Mouse (Mus musculus) heart, embryonic 15.5 days (tissue): ENCODE data around the gene Insr. TPM values are rescaled to one million over a fixed set of nuclear protein-coding genes. Genes with fewer than 3 reads are reported as not detected.

ENCODE experiments used
- ATAC-seq: fragments of 200-750 bp; cut with Nextera tagmentation; replicated peaks from 2 replicates; pipeline ENCODE4 v1.8.0; 2017; ENCODE audit warnings: low read depth, moderate TSS enrichment; ENCODE audit not compliant: insufficient number of reproducible peaks, insufficient read depth, low FRiP score
- H3K27ac ChIP-seq: fragments of 300-500 bp; sonication (generic); 2 replicates; pipeline ENCODE4 v1.5.1; 2015; ENCODE audit warnings: mild to moderate bottlenecking, inconsistent platforms
- H3K27me3 ChIP-seq: fragments of 300-500 bp; sonication (generic); 2 replicates; pipeline ENCODE4 v1.6.1; 2015; ENCODE audit warnings: inconsistent platforms
- H3K36me3 ChIP-seq: fragments of 300-500 bp; sonication (generic); 2 replicates; pipeline ENCODE4 v1.6.1; 2015; ENCODE audit warnings: mild to moderate bottlenecking, inconsistent platforms
- H3K4me1 ChIP-seq: fragments of 300-500 bp; sonication (generic); replicated peaks from 2 replicates; pipeline ENCODE4 v1.6.1; 2015; ENCODE audit warnings: inconsistent platforms
- H3K4me2 ChIP-seq: fragments of 300-500 bp; sonication (generic); 2 replicates; pipeline ENCODE4 v1.6.1; 2015; ENCODE audit warnings: inconsistent platforms, mild to moderate bottlenecking, moderate library complexity
- H3K4me3 ChIP-seq: fragments of 300-500 bp; sonication (generic); 2 replicates; pipeline ENCODE4 v1.5.1; 2015; ENCODE audit warnings: mild to moderate bottlenecking, inconsistent platforms
- H3K9ac ChIP-seq: fragments of 300-500 bp; sonication (generic); 2 replicates; pipeline ENCODE4 v1.6.1; 2015; ENCODE audit warnings: mild to moderate bottlenecking, inconsistent platforms
- H3K9me3 ChIP-seq: fragments of 300-500 bp; sonication (generic); replicated peaks from 2 replicates; pipeline ENCODE4 v1.6.1; 2016; ENCODE audit warnings: inconsistent platforms
- WGBS: fragments of 180-500 bp; shearing (Covaris S2); methylation state at CpG from one replicate; pipeline ENCODE4 v1.1.7; 2015; ENCODE audit warnings: mixed read lengths; 5-methylcytosine and 5-hydroxymethylcytosine counted together
- polyA plus RNA-seq: library from polyadenylated mRNA; unstranded; fragments of >200 nt; fragmentation: Nextera tagmentation; extraction: Ambion mirVana; gene quantifications from 2 replicates; pipeline ENCODE4 v1.2.1, GENCODE M21; 2015

Insr gene
- polyA plus RNA-seq, 1 experiment from 2014 or later, result 50.5 TPM

DNA sequence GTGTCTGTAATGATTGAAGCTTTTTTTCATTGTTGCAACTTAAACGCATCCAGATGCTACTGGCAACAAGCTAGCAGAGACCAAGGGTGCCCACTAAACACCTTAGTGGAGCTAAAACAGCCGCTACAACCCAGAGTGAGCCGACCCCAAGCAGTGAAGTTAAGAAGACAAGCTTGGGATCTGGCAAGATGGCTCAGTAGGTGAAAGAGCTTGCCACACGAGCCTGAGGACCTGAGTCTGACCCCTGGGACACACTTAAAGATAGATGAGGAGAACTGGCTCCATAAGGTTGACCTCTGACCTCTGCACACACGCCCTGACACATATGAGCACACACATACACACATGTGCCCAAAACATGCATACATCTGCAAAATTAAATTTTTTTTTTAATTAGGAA, 4.2 kb downstream of the Insr start:
- H3K4me2 ChIP-seq, result no peak overlapping the region
- H3K9ac ChIP-seq, result no peak overlapping the region
- peaks cover 33% of the 10 kb centered on the region for H3K4me1 ChIP-seq
- H3K36me3 ChIP-seq, result 0 out of 2 replicates have a peak, but pooled peaks cover 3% of the 10 kb centered on the region
- ATAC-seq, result no peak
- WGBS, result 70% methylated on average over 5 of the region's 5 CpGs
- no peak overlapping the region for H3K27ac ChIP-seq
- no peaks in the 10 kb centered on the region for H3K27me3 ChIP-seq
- H3K4me3 ChIP-seq, result no peak overlapping the region
- H3K9me3 ChIP-seq, result no peaks in the 10 kb centered on the region

DNA sequence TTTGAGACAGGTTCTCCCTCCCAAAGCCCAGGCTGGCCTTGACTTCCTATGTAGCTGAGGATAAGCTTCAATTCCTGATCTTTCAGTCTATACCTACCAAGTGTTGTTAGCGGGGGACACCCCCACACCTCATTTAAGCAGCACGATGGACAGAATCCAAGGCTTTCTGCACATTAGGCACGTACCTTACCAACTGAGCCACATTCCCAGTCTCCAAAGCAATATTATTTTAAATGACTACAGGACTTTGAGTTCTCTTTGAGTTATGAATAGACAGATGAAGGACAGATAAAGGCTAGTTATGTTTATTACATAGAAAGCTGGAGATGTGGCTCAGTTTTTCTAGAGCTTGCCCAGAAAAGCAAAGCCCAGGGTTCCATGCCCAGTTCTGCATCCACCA, 5.6 kb downstream of the Insr start:
- no peak overlapping the region for H3K27ac ChIP-seq
- H3K4me2 ChIP-seq, result no peak overlapping the region
- no peaks in the 10 kb centered on the region for H3K27me3 ChIP-seq
- H3K9me3 ChIP-seq, result no peaks in the 10 kb centered on the region
- no peak for ATAC-seq
- 88% methylated on average over 3 of the region's 3 CpGs for WGBS
- no peak overlapping the region for H3K4me3 ChIP-seq
- no peak overlapping the region for H3K9ac ChIP-seq
- H3K4me1 ChIP-seq, result peaks cover 30% of the 10 kb centered on the region
- 0 out of 2 replicates have a peak, but pooled peaks cover 3% of the 10 kb centered on the region for H3K36me3 ChIP-seq

DNA sequence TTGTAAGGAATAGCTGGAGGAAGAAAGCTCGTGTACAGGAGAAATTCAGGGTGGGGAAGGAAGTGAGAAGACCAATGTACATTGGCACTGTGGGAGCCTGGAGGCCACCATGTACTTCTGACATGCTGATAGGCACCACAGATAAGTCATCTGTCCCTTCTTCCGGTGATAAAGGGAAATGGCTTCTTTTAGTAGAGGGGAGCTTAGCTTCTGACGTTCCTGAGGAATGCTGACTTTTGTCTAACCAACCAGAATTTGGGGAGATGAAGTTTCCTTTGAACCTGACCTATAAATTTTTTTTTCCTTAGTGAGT, 12.0 kb downstream of the Insr start:
- Histone ChIP-seq H3K27me3 (no peaks in the 10 kb centered on the region), H3K36me3 (no peaks in the 10 kb centered on the region), H3K4me1 (peaks cover 15% of the 10 kb centered on the region), H3K9ac (no peak overlapping the region), H3K9me3 (no peaks in the 10 kb centered on the region), H3K27ac (no peak overlapping the region), H3K4me2 (no peak overlapping the region), H3K4me3 (no peak overlapping the region)
- 60% methylated on average over 3 of the region's 3 CpGs for WGBS
- ATAC-seq, result no peak

DNA sequence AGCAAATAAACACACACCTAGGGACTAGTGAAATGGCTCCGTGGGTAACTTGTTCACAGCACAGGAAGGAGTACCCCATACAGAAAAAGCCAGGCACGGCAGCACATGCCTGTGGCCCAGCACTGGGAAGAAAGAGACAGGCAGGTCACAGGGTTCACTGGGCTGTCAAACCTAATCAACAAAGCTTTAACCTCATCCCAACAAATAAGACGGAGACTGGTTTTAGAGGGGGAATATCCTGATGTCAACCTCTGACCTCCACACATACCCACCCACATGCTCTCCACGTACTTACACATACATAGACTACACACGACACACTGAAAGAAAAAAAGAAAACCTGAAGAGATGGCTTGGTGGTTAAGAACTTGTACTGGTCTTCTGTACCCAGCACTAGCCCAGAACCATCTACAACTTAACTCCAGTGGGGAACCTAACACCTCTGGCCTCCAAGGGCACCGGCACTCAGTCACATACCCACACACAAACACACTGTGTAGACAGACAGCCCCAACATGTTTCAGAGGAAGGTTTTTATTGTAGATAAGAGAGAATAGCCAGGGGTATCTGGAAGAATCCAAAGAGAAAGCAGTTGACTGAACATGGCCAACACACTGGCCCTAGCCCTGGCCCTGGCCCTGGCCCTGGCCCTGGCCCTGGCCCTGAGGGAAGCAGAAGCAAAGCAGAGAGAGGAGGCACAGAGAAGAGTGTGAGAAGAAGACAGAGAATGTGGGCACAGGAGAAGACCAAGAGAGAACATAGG, 12.6 kb downstream of the Insr start:
- Histone ChIP-seq H3K36me3 (no peaks in the 10 kb centered on the region), H3K4me2 (no peak overlapping the region), H3K9ac (no peak overlapping the region), H3K27me3 (no peaks in the 10 kb centered on the region), H3K4me3 (no peak overlapping the region), H3K9me3 (no peaks in the 10 kb centered on the region), H3K4me1 (peaks cover 15% of the 10 kb centered on the region), H3K27ac (no peak overlapping the region)
- WGBS, result 74% methylated on average over 6 of the region's 6 CpGs
- no peak for ATAC-seq

DNA sequence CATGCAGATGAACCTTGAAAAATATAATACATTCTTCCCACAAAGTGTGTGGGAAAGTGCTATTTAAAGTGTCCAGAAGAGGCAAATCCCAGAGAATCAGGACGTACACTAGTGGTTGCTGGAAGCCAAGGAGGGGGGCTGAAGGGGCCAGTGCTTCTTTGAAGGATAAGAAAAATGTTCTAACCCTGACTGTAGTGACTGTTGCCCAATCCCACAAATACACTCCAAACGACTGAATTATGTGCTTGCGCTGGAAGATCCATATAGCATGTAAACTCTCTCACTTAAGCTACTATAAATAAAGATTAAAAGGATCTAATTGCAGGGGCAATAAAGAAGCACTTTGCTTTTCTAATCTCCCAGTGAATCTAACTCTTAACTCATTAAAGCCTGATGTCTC, 14.2 kb downstream of the Insr start:
- Histone ChIP-seq H3K27me3 (no peaks in the 10 kb centered on the region), H3K4me1 (peaks cover 17% of the 10 kb centered on the region), H3K9ac (no peak overlapping the region), H3K4me3 (no peak overlapping the region), H3K4me2 (no peak overlapping the region), H3K27ac (no peak overlapping the region), H3K36me3 (0 out of 2 replicates have a peak, but pooled peaks cover 4% of the 10 kb centered on the region), H3K9me3 (no peaks in the 10 kb centered on the region)
- no peak for ATAC-seq
- WGBS, result 67% methylated on average over 3 of the region's 3 CpGs

DNA sequence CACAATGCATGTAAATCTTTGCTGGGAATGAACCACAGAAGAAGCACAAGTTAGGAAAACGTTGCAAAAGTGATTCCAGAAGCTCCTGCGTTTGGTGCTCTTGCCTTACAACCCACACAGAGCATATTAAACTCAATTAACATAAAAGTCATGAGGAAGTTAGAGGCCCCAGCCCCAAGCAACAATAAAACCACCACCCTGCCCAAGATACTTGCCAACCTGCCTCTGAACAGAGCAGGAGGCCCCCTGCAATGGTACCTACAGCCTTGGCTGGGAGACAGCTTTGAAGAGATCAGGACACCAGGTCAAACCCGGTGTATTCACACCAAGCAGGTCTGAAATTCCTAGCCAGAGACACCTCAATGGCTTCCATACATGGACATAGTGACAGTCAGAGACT, 16.6 kb downstream of the Insr start:
- ATAC-seq, result no peak
- H3K4me1 ChIP-seq, result peaks cover 20% of the 10 kb centered on the region
- no peaks in the 10 kb centered on the region for H3K9me3 ChIP-seq
- H3K9ac ChIP-seq, result no peak overlapping the region
- 80% methylated on average over 3 of the region's 3 CpGs for WGBS
- H3K4me3 ChIP-seq, result no peak overlapping the region
- no peak overlapping the region for H3K27ac ChIP-seq
- peaks cover 16% of the 10 kb centered on the region for H3K36me3 ChIP-seq
- H3K4me2 ChIP-seq, result no peak overlapping the region
- no peaks in the 10 kb centered on the region for H3K27me3 ChIP-seq

DNA sequence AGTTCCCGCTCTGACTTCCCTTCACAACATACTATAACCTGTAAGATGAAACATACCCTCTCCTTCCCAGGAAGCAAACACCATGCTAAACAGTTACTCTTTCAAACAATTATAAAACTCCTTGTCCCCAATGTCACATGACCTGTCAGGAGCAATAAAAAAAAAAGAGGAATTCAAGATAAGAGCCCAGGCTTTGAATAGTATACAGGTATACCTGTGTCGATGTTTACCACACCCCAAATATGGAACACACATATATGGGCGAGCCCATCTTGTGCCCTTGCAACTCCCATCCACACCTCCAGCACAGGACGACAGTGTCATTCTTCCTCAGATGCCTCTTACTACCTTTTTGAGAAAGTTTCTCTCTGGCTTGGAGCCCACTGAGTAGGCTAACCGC, 18.3 kb downstream of the Insr start:
- no peak overlapping the region for H3K27ac ChIP-seq
- no peaks in the 10 kb centered on the region for H3K9me3 ChIP-seq
- H3K4me2 ChIP-seq, result no peak overlapping the region
- ATAC-seq, result no peak
- no peak overlapping the region for H3K4me3 ChIP-seq
- H3K27me3 ChIP-seq, result no peaks in the 10 kb centered on the region
- WGBS, result 91% methylated on average over 5 of the region's 5 CpGs
- peaks cover 17% of the 10 kb centered on the region for H3K36me3 ChIP-seq
- no peak overlapping the region for H3K9ac ChIP-seq
- H3K4me1 ChIP-seq, result peaks cover 23% of the 10 kb centered on the region

DNA sequence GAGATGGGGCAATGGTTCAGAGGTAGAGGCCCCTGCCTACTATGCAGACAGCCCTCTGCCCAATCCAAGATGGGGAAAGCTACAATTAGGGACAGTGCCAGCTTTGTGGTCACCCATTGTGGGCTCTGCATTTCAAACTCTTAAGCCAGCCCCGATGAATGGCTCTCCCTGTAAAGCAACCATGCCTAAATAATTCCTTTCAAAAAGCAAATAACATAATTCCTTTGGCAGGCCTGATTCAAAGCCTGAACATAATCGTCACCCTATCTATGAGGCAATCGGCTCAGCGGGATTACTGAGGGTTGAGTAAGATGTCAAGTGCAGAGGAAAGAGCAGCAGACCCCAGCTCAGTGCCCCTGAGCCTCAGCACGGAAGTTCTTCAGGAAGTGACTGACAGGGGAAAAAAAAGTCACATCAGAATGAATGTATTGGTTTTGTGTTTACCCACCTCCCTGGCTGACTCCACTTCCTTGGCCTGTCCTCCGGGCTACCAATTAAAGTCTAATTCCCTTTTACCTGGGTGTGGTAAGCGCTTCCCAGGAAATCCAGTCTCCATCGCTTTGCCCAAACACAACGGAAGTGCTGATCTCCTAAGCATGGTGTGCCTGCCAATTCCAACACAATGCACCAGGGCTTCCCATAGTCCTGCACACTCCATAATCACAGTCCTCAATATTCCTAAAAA, 19.1 kb downstream of the Insr start:
- WGBS, result 64% methylated on average over 9 of the region's 9 CpGs
- no peak for ATAC-seq

DNA sequence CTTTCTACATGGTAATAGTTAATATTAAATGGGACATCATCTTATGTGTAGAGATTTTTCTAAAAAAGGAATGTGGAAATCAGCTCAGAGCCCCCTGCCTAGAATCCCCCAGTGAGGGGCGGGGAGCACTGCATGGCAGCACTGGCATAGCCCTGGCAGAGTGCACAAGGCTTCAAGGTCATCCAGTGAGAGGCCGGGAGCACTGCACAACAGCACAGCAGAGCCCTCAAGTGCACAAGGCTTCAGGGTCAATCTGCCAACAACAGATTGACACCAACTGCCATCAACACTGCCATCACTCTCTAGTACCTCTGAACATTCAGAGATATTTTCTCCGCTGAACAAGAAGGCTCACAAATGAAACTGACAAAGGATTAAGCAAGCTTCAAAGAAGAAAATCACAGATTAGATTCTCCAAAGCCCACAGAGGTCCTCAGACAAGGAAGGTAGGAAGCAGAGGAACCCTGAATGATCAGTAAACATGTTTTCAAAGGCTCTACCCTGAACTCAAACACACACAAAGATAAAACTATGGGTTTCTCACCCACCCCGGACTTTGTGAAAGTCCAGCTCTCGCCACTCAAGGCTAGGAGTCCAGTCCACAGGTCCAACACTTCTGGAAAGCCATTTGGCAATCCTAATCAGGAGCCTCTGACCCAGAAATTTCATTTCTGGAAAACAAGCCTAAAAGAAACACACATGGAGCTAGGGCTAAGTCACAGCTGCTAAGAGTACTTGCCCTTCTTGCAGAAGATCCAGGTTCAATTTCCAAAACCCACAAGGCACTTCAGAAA, 23.1 kb downstream of the Insr start:
- ATAC-seq, result 0 out of 2 replicates have a peak, but pooled peaks have one; percentile 58
- H3K4me3 ChIP-seq, result no peak overlapping the region
- no peak overlapping the region for H3K4me2 ChIP-seq
- no peaks in the 10 kb centered on the region for H3K27me3 ChIP-seq
- H3K9ac ChIP-seq, result no peak overlapping the region
- 64% methylated on average over 5 of the region's 5 CpGs for WGBS
- no peaks in the 10 kb centered on the region for H3K9me3 ChIP-seq
- H3K27ac ChIP-seq, result peak overlapping the region; percentile 49
- peaks cover 25% of the 10 kb centered on the region for H3K36me3 ChIP-seq
- peaks cover 17% of the 10 kb centered on the region for H3K4me1 ChIP-seq

More for the DNA sequence above, 19.1 kb downstream of the Insr start:
- Histone ChIP-seq H3K27ac (no peak overlapping the region; the same call in 1 of the 2 replicates), H3K4me2 (no peak overlapping the region), H3K9ac (no peak overlapping the region), H3K9me3 (no peaks in the 10 kb centered on the region), H3K4me1 (peaks cover 24% of the 10 kb centered on the region), H3K4me3 (no peak overlapping the region), H3K36me3 (peaks cover 17% of the 10 kb centered on the region), H3K27me3 (no peaks in the 10 kb centered on the region)

DNA sequence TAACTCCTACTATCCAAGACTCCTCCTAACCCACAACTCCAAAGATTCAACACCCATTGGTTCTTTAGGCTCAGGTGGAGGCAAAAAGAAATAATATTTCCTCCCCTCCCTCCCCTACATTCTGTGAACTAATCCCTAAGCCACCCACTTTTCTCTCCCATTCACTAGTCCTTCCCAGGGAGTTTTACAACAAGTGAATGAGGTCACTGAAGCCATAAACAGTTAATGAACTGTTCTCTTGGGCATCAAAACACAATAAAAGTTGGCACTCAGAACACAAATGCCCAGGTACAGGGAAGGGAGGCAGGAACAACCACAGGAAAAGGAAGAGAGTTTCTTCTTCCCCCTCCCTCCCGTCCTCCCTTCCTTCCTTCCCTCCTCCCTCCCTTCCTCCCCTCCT, 24.1 kb downstream of the Insr start:
- ATAC-seq, result no peak
- Histone ChIP-seq H3K4me1 (peaks cover 14% of the 10 kb centered on the region), H3K9me3 (no peaks in the 10 kb centered on the region), H3K4me3 (no peak overlapping the region), H3K4me2 (no peak overlapping the region), H3K27me3 (no peaks in the 10 kb centered on the region), H3K27ac (no peak overlapping the region), H3K9ac (no peak overlapping the region), H3K36me3 (peaks cover 29% of the 10 kb centered on the region)
- WGBS, result 71% methylated on average over 1 of the region's 1 CpGs

DNA sequence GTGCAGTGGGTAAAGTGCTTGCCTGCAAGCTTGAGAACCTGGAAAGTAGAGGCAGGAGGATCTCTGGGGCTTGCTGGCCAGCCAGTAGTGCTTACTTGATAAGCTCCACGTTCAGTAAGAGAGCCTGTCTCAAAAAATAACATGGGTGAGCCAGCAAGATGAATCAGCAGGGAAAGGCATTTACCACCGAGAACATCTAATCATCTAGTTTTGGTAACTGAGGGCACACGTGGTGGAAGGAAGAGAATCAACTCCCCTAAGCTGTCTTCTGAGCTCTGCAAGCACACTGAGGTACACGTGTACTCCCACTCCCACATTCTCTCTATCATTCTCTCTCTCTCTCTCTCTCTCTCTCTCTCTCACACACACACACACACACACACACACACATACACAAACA, 26.2 kb downstream of the Insr start:
- Histone ChIP-seq H3K4me2 (no peak overlapping the region), H3K27ac (no peak overlapping the region), H3K27me3 (no peaks in the 10 kb centered on the region), H3K4me1 (peaks cover 9% of the 10 kb centered on the region), H3K36me3 (peaks cover 20% of the 10 kb centered on the region), H3K9me3 (no peaks in the 10 kb centered on the region), H3K4me3 (no peak overlapping the region), H3K9ac (no peak overlapping the region)
- ATAC-seq, result no peak
- 45% methylated on average over 4 of the region's 4 CpGs for WGBS
